Mouse (Mus musculus) intestine, postnatal 0 days (tissue): ENCODE measurements around the gene Zfp512. TPM values are rescaled to one million over a fixed set of nuclear protein-coding genes. Genes with fewer than 3 reads are reported as not detected.
"Not testable (repeated sequence)": the region's sequence is repeated elsewhere in the genome, so short reads cannot be mapped to it uniquely, and the experiment has no call there.

Source experiments
- ATAC-seq: fragments of 200-750 bp; cut with Nextera tagmentation; 2 replicates; pipeline ENCODE4 v1.8.0; 2017; ENCODE audit warnings: mild to moderate bottlenecking, moderate TSS enrichment, moderate library complexity
- H3K27ac ChIP-seq: fragments of 300-500 bp; sonication (generic); 2 replicates; pipeline ENCODE4 v1.5.1; 2014; ENCODE audit warnings: mild to moderate bottlenecking, low read depth, low read length, moderate library complexity
- H3K27me3 ChIP-seq: fragments of 300-500 bp; sonication (generic); replicated peaks from 2 replicates; pipeline ENCODE4 v1.6.1; 2014; ENCODE audit warnings: low read length, mixed read lengths; ENCODE audit not compliant: control insufficient read depth, insufficient read depth
- H3K36me3 ChIP-seq: fragments of 300-500 bp; sonication (generic); 2 replicates; pipeline ENCODE4 v1.6.1; 2014; ENCODE audit warnings: mild to moderate bottlenecking, moderate library complexity; ENCODE audit not compliant: control insufficient read depth, insufficient read depth
- H3K4me1 ChIP-seq: fragments of 300-500 bp; sonication (generic); replicated peaks from 2 replicates; pipeline ENCODE4 v1.6.1; 2014; ENCODE audit warnings: antibody characterized with exemption, low read length, mixed read lengths; ENCODE audit not compliant: control insufficient read depth, insufficient read depth
- H3K4me2 ChIP-seq: fragments of 300-500 bp; sonication (generic); replicated peaks from 2 replicates; pipeline ENCODE4 v1.6.1; 2014; ENCODE audit warnings: low read depth, mild to moderate bottlenecking, moderate library complexity
- H3K4me3 ChIP-seq: fragments of 300-500 bp; sonication (generic); 2 replicates; pipeline ENCODE4 v1.5.1; 2014; ENCODE audit warnings: low read depth, low read length
- H3K9ac ChIP-seq: fragments of 300-500 bp; sonication (generic); 2 replicates; pipeline ENCODE4 v1.6.1; 2014; ENCODE audit warnings: mild to moderate bottlenecking, low read depth, low read length
- H3K9me3 ChIP-seq: fragments of 300-500 bp; sonication (generic); 2 replicates; pipeline ENCODE4 v1.6.1; 2016; ENCODE audit warnings: mixed run types; ENCODE audit not compliant: control insufficient read depth
- CTCF ChIP-seq: sonication (generic); IDR thresholded peaks from 2 replicates; pipeline ENCODE4 v1.5.1; 2016; ENCODE audit warnings: low read depth, mild to moderate bottlenecking, control low read depth, antibody characterized with exemption, moderate library complexity
- WGBS: fragments of 180-500 bp; shearing (Covaris S2); extraction: QIAGEN DNeasy Blood & Tissue Kit; methylation state at CpG from one replicate; pipeline ENCODE4 v1.1.7; 2014; 5-methylcytosine and 5-hydroxymethylcytosine counted together
- polyA plus RNA-seq: library from polyadenylated mRNA; unstranded; fragments of >200 nt; fragmentation: Nextera tagmentation; extraction: Ambion mirVana; gene quantifications from 2 replicates; pipeline ENCODE4 v1.2.1, GENCODE M21; 2015

Zfp512 gene
- polyA plus RNA-seq, 1 experiment from 2014 or later = 9.3 TPM

GRCm38 (mm10) chr5:31527117-31527680, 75.0 kb downstream of the Zfp512 start:
- H3K36me3 ChIP-seq = peaks cover 33% of the 10 kb centered on the region
- H3K4me3 ChIP-seq = peak overlapping the region; percentile 96
- H3K4me2 ChIP-seq = peak overlapping the region; percentile 90
- TF ChIP-seq CTCF = no peak
- peaks cover 9% of the 10 kb centered on the region; the same call in 1 of the 2 replicates for H3K4me1 ChIP-seq
- H3K9me3 ChIP-seq = no peaks in the 10 kb centered on the region
- peak overlapping the region; percentile 75 for H3K9ac ChIP-seq
- ATAC-seq = peak; percentile 46
- no peaks in the 10 kb centered on the region for H3K27me3 ChIP-seq
- 2% methylated on average over 40 of the region's 40 CpGs for WGBS
- H3K27ac ChIP-seq = peak overlapping the region; percentile 70; the same call in 1 of the 2 replicates

- H3K27ac ChIP-seq = peak within 1 kb of the TSS; percentile 70
- H3K27me3 ChIP-seq, H3K4me1 ChIP-seq, H3K9me3 ChIP-seq, ATAC-seq: not testable (repeated sequence)
- H3K4me2 ChIP-seq = peak within 1 kb of the TSS; percentile 90
- peak within 1 kb of the TSS; percentile 75 for H3K9ac ChIP-seq
- peaks cover 33% of the 10 kb centered on the region for H3K36me3 ChIP-seq
- 77% methylated on average over 11 of the region's 11 CpGs for WGBS
- H3K4me3 ChIP-seq = peak within 1 kb of the TSS; percentile 96
Observed at GRCm38 (mm10) chr5:31527707-31528106, 75.5 kb downstream of the Zfp512 start, which contains the start of gene Supt7l. TSS of gene Supt7l (minus strand) at chr5:31527807.

- Histone ChIP-seq H3K27ac (no peak overlapping the region), H3K36me3 (peaks cover 39% of the 10 kb centered on the region), H3K27me3 (no peaks in the 10 kb centered on the region), H3K4me3 (no peak overlapping the region), H3K4me2 (no peak overlapping the region), H3K9me3 (no peaks in the 10 kb centered on the region), H3K4me1 (peaks cover 9% of the 10 kb centered on the region; the same call in 1 of the 2 replicates), H3K9ac (no peak overlapping the region)
- 33% methylated on average over 2 of the region's 2 CpGs for WGBS
- TF ChIP-seq CTCF = peak; percentile 18; the same call in 1 of the 2 replicates
- no peak for ATAC-seq
Observed at GRCm38 (mm10) chr5:31528560-31528959, 76.3 kb downstream of the Zfp512 start.

Other genes starting within 250 kb of the Zfp512 start
- 54.8 and 55.4 TPM in 2 replicates for gene Ppm1g, start 231.7 kb upstream of the Zfp512 start, polyA plus RNA-seq
- 96.4 and 99.6 TPM in 2 replicates for gene Nrbp1, start 211.6 kb upstream of the Zfp512 start, polyA plus RNA-seq
- 0.51 and 0.70 TPM in 2 replicates for gene Gm9970, start 211.2 kb upstream of the Zfp512 start, polyA plus RNA-seq
- gene Krtcap3, start 200.7 kb upstream of the Zfp512 start, polyA plus RNA-seq = 105 and 108 TPM in 2 replicates
- 28.3 and 30.4 TPM in 2 replicates for gene Ift172, start 161.3 kb upstream of the Zfp512 start, polyA plus RNA-seq
- 6.2 and 7.2 TPM in 2 replicates for gene Fndc4, start 156.4 kb upstream of the Zfp512 start, polyA plus RNA-seq
- gene Gckr, start 155.0 kb upstream of the Zfp512 start, polyA plus RNA-seq = 0.10 TPM in 1 of 2 replicates, not detected in the other
- not detected in 2 replicates for gene 4930548H24Rik, start 33.3 kb downstream of the Zfp512 start, polyA plus RNA-seq
- gene Gpn1, start 42.3 kb downstream of the Zfp512 start, polyA plus RNA-seq = 12.8 and 14.1 TPM in 2 replicates
- gene Slc4a1ap, start 74.6 kb downstream of the Zfp512 start, polyA plus RNA-seq = 13.6 and 15.5 TPM in 2 replicates
- 7.3 and 8.1 TPM in 2 replicates for gene Supt7l, start 75.4 kb downstream of the Zfp512 start, polyA plus RNA-seq
- 337 and 357 TPM in 2 replicates for gene Mrpl33, start 144.5 kb downstream of the Zfp512 start, polyA plus RNA-seq
- gene Rbks, start 245.2 kb downstream of the Zfp512 start, polyA plus RNA-seq = 20.7 and 22.3 TPM in 2 replicates
- 51.9 and 53.8 TPM in 2 replicates for gene Babam2, start 245.3 kb downstream of the Zfp512 start, polyA plus RNA-seq